Comparison of ENCODE assay signal across 13 mouse cellular contexts in genomic region chr11:53691979-53692378, GRCm38 (mm10). TPM values are rescaled to one million over a fixed set of nuclear protein-coding genes. Genes with fewer than 3 reads are reported as not detected.
A peak's percentile ranks its signal among the peaks of the same experiment; 100 is the strongest.
DNase-seq lines count a peak whose midpoint lies in the region; ATAC-seq and TF ChIP-seq lines count a peak whose summit lies in the region.
"Had no signal": no experiment of that assay in that cellular context is flagged by ENCODE, and none has a peak within 500 bp of the region (broad histone marks: within the 10 kb centered on the region; RNA-seq: fewer than 3 reads in every experiment).

No protein-coding gene starts in this region.

- no peak overlapping the region for H3K4me2 ChIP-seq in kidney, embryonic 14.5 days (replicated peaks; ENCODE audit: low read depth, low read length)
- no peak overlapping the region for H3K4me2 ChIP-seq in hindbrain, embryonic 11.5 days (replicated peaks; ENCODE audit: low read depth, low read length)
- H3K4me2 ChIP-seq: neural tube, embryonic 13.5 days had no signal

- H3K9me3 ChIP-seq in kidney, embryonic 14.5 days (ENCODE audit: control insufficient read depth, low read length): no peaks in the 10 kb centered on the region
- H3K9me3 ChIP-seq in hindbrain, embryonic 11.5 days (ENCODE audit: control insufficient read depth, low read length): no peaks in the 10 kb centered on the region
- H3K9me3 ChIP-seq: neural tube, embryonic 13.5 days had no signal

- peaks cover 42% of the 10 kb centered on the region for H3K36me3 ChIP-seq in kidney, embryonic 14.5 days (ENCODE audit: control insufficient read depth, insufficient read depth, low read length)
- H3K36me3 ChIP-seq in hindbrain, embryonic 11.5 days (ENCODE audit: control insufficient read depth, insufficient read depth, low read length): no peaks in the 10 kb centered on the region

- H3K4me1 ChIP-seq in kidney, embryonic 14.5 days (ENCODE audit: control insufficient read depth, insufficient read depth, low read length): no peaks in the 10 kb centered on the region
- no peaks in the 10 kb centered on the region for H3K4me1 ChIP-seq in hindbrain, embryonic 11.5 days (replicated peaks; ENCODE audit: control insufficient read depth, insufficient read depth, low read length)
- H3K4me1 ChIP-seq: neural tube, embryonic 13.5 days had no signal

- no peak overlapping the region for H3K27ac ChIP-seq in kidney, embryonic 14.5 days (ENCODE audit: low read depth, low read length)
- no peak overlapping the region for H3K27ac ChIP-seq in hindbrain, embryonic 11.5 days (ENCODE audit: low read depth, low read length)
- H3K27ac ChIP-seq: neural tube, embryonic 13.5 days had no signal

- no peak overlapping the region for H3K4me3 ChIP-seq in kidney, embryonic 14.5 days (ENCODE audit: low read length)
- no peak overlapping the region for H3K4me3 ChIP-seq in hindbrain, embryonic 11.5 days (ENCODE audit: low read depth, low read length)
- H3K4me3 ChIP-seq: neural tube, embryonic 13.5 days had no signal

- TF ChIP-seq CTCF in brain, embryonic 14.5 days (IDR thresholded peaks at IDR 0.05; ENCODE audit: borderline replicate concordance, extremely low read depth, insufficient read depth, insufficient read length): no peak

- WGBS in kidney, embryonic 14.5 days: 56% methylated on average over 10 of the region's 10 CpGs
- WGBS in hindbrain, embryonic 11.5 days: 55% methylated on average over 10 of the region's 10 CpGs

- TF ChIP-seq POLR2A in brain, embryonic 14.5 days (IDR thresholded peaks at IDR 0.05; ENCODE audit: borderline replicate concordance, extremely low read depth, insufficient read depth, insufficient read length, poor library complexity, severe bottlenecking): no peak

- no peak overlapping the region for H3K9ac ChIP-seq in kidney, embryonic 14.5 days (ENCODE audit: low read depth, low read length)
- H3K9ac ChIP-seq in hindbrain, embryonic 11.5 days (ENCODE audit: low read depth, low read length): no peak overlapping the region
- H3K9ac ChIP-seq: neural tube, embryonic 13.5 days had no signal

- ATAC-seq in kidney, embryonic 14.5 days (ENCODE audit: low FRiP score, low TSS enrichment): no peak
- ATAC-seq in hindbrain, embryonic 11.5 days (ENCODE audit: low FRiP score): no peak

- DNase-seq in kidney, postnatal 10 days: peak; percentile 56
- DNase-seq in brain, embryonic 14.5 days (ENCODE audit: low read depth): peak; percentile 45
- DNase-seq in hindbrain, embryonic 11.5 days (ENCODE audit: low spot score): peak; percentile 47
- DNase-seq in lung, postnatal 14 days: peak; percentile 66
- no peak for DNase-seq in thymus, postnatal 14 days
- no peak for DNase-seq in cerebellum, postnatal 36 days
- no peak for DNase-seq in testis, postnatal 10 days (ENCODE audit: low spot score)
- DNase-seq: heart, adult 18-20 months had no signal

- H3K27me3 ChIP-seq in kidney, embryonic 14.5 days (ENCODE audit: control insufficient read depth, insufficient read depth, low read length): no peaks in the 10 kb centered on the region
- no peaks in the 10 kb centered on the region for H3K27me3 ChIP-seq in hindbrain, embryonic 11.5 days (ENCODE audit: control insufficient read depth, insufficient read depth, low read length)
- H3K27me3 ChIP-seq: neural tube, embryonic 13.5 days had no signal

RNA-seq across cellular contexts. Expression of gene Rad50, which starts 15.1 kb away (rescaled TPM):
- 18.3 and 26.4 TPM in 2 replicates for polyA plus RNA-seq in kidney, embryonic 14.5 days (2014; fragmentation: Nextera tagmentation; extraction: Ambion mirVana)
- polyA plus RNA-seq in brain, embryonic 14.5 days (2012; rRNA removed): 4.0 and 6.4 TPM in 2 replicates
- 19.3 and 22.3 TPM in 2 replicates for polyA plus RNA-seq in hindbrain, embryonic 11.5 days (2014; fragmentation: Nextera tagmentation; extraction: Ambion mirVana)

RNA-seq across cellular contexts. Expression of gene Il5, which starts 28.6 kb away (rescaled TPM):
- not detected in 2 replicates for polyA plus RNA-seq in kidney, embryonic 14.5 days (2014; fragmentation: Nextera tagmentation; extraction: Ambion mirVana)
- 0.08 TPM in 1 of 2 replicates, not detected in the other for polyA plus RNA-seq in brain, embryonic 14.5 days (2012; rRNA removed)
- polyA plus RNA-seq in hindbrain, embryonic 11.5 days (2014; fragmentation: Nextera tagmentation; extraction: Ambion mirVana): 0.10 TPM in 1 of 2 replicates, not detected in the other
- polyA plus RNA-seq: embryonic facial prominence, embryonic 11.5 days; intestine, embryonic 14.5 days; liver, embryonic 16.5 days; neural tube, embryonic 13.5 days had no signal

RNA-seq across cellular contexts. Expression of gene Il13, which starts 57.5 kb away (rescaled TPM):
- not detected in 2 replicates for polyA plus RNA-seq in kidney, embryonic 14.5 days (2014; fragmentation: Nextera tagmentation; extraction: Ambion mirVana)
- polyA plus RNA-seq in brain, embryonic 14.5 days (2012; rRNA removed): not detected in 2 replicates
- not detected in 2 replicates for polyA plus RNA-seq in hindbrain, embryonic 11.5 days (2014; fragmentation: Nextera tagmentation; extraction: Ambion mirVana)
- polyA plus RNA-seq: embryonic facial prominence, embryonic 11.5 days; intestine, embryonic 14.5 days; liver, embryonic 16.5 days; neural tube, embryonic 13.5 days had no signal

Comparison
In these comparisons a context has a peak if more than half of its experiments do, and no peak if none do; other contexts are left out.
1. DNase-seq: peak in kidney, postnatal 10 days (single experiment), brain, embryonic 14.5 days (single experiment), hindbrain, embryonic 11.5 days (single experiment) and lung, postnatal 14 days (single experiment); none in thymus, postnatal 14 days (single experiment), cerebellum, postnatal 36 days (0 of 2) and testis, postnatal 10 days (single experiment).